Mouse (Mus musculus): ENCODE measurements around the gene Spats2. TPM values are rescaled to one million over a fixed set of nuclear protein-coding genes. Genes with fewer than 3 reads are reported as not detected.
"Not testable (repeated sequence)": the region's sequence is repeated elsewhere in the genome, so short reads cannot be mapped to it uniquely, and the experiment has no call there.

The Spats2 gene
- total RNA-seq, 1 experiment from 2014 or later: 0.46 TPM

DNA sequence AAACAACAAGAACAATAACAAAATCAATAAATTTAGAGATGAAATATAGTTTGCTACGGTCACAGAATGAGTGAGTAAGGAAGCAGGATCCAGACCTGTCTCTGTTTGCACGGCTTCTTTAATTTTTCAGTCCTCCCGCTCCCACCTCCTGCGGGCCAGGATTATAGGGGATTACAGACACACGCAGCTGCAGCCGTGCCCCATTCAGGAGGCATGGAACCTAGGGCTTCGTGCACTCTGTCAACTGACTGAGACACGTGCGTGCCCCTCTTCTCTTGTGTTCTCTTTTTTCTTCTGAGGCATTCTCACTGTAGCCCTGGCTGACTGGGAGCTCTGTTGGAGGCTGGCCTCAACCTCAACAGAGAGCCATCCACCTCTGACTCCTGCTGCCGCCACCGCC, 3.7 kb downstream of the Spats2 start:
- no peak for ATAC-seq (replicated peaks; ENCODE audit: low read depth, poor library complexity, severe bottlenecking)

- no peak for ATAC-seq (replicated peaks; ENCODE audit: low read depth, poor library complexity, severe bottlenecking)
Measured at GRCm38 (mm10) chr15:99129956-99130910, 4.5 kb downstream of the Spats2 start.

DNA sequence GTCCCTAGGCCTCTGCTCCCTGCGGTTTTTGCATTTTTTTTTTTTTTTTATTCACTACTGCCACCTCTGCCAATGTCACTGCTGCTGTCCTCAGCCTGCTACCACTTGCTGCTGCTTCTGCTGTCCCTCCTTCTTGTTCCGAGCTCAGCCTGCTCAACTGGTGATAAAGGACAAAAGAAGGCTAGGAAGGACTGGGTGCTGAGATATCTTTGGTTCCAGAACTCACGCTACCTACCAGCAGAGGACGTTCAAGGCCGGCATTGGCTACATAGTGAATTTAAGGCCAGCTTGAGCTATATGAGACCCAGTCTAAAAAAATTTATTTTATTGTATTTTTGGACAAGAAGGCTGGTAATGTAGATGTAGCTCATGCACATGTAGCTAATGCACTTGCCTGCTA, 12.7 kb downstream of the Spats2 start:
- no peak for ATAC-seq (replicated peaks; ENCODE audit: low read depth, poor library complexity, severe bottlenecking)

GRCm38 (mm10) chr15:99139669-99140068, 14.0 kb downstream of the Spats2 start:
- peak; percentile 66; the same call in 1 of the 2 replicates for ATAC-seq (replicated peaks; ENCODE audit: low read depth, poor library complexity, severe bottlenecking)

GRCm38 (mm10) chr15:99150516-99150915, 24.8 kb downstream of the Spats2 start:
- ATAC-seq (replicated peaks; ENCODE audit: low read depth, poor library complexity, severe bottlenecking): no peak

GRCm38 (mm10) chr15:99151324-99151723, 25.6 kb downstream of the Spats2 start:
- ATAC-seq (replicated peaks; ENCODE audit: low read depth, poor library complexity, severe bottlenecking): no peak

DNA sequence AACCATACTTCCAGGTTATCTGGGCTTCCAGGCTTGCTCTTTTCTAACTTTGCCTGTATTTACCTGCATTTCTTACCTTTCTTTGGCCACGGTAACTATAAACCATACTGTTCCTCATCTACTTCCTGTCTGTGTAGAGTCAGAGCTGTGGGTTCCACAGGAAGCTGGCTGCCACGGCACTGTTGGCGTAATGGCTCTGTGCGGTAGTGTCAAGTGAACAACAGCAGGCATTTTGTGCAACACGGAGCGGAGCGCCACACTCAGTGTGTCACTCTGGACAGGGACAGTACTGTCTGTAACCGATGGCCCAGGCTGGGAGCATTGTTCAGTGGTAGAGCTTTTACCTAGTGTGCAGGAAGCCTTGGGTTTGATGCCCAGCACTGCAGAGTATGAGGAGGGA, 27.8 kb downstream of the Spats2 start:
- no peak for ATAC-seq (replicated peaks; ENCODE audit: low read depth, poor library complexity, severe bottlenecking)

GRCm38 (mm10) chr15:99154515-99154914, 28.8 kb downstream of the Spats2 start:
- ATAC-seq (replicated peaks; ENCODE audit: low read depth, poor library complexity, severe bottlenecking): not testable (repeated sequence)

GRCm38 (mm10) chr15:99163512-99164365, 38.0 kb downstream of the Spats2 start:
- ATAC-seq (replicated peaks; ENCODE audit: low read depth, poor library complexity, severe bottlenecking): no peak

DNA sequence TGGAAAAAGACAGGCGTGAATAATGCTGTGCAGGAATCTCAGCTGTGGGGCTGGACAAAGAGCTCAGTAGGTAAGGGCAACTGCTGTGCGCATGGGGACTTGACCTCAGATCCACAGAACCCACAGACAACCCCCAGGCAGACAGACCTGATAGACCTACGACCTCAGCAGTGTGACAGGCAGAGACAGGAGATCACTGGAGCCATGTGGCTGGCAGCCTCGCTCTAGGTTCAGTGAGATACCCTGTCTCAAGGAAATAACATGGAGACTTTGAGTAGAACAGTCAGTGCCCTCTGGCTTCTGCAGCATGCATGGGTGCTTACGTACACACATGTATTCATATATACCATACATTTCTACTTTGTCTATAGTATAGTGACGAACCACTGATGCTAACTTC, 46.4 kb downstream of the Spats2 start:
- no peak for ATAC-seq (replicated peaks; ENCODE audit: low read depth, poor library complexity, severe bottlenecking)

- ATAC-seq (replicated peaks; ENCODE audit: low read depth, poor library complexity, severe bottlenecking): no peak
Measured at GRCm38 (mm10) chr15:99179639-99180038, 53.9 kb downstream of the Spats2 start.

DNA sequence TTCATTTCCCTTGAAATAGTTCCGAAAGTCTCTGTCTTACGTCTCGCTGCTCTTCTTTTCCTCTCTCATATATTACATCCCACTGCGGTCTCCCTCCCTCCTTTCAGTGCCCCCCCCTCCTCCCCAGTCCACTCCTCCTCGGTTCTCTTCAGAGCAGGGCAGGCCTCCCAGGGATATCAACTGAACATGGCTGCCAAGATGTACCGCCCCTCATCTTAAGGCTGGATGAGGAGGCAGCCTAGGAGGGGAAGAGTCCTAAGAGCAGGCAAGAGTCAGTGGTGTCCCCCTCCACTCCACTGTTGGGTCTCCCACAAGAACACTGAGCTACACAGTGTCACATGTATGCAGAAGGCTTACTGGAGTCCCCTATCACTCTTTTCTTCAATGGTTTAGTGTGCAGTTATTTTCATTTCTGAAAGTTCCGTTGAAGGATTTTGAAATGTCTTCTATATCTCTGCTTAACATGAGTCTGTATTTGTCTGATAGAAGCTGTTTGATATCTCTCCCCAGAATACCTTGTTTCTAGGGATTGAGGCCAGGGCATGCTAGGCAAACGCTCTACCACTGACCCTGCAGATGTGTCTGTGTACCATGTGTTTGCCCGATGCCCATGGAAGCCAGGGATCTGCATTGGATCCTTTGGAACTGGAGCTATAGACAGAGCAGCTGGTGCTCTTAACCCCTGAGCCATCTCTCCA, 58.6 kb downstream of the Spats2 start:
- no peak for ATAC-seq (replicated peaks; ENCODE audit: low read depth, poor library complexity, severe bottlenecking)

GRCm38 (mm10) chr15:99194358-99194757, 68.6 kb downstream of the Spats2 start:
- no peak for ATAC-seq (replicated peaks; ENCODE audit: low read depth, poor library complexity, severe bottlenecking)

GRCm38 (mm10) chr15:99195043-99195442, 69.3 kb downstream of the Spats2 start:
- no peak for ATAC-seq (replicated peaks; ENCODE audit: low read depth, poor library complexity, severe bottlenecking)

DNA sequence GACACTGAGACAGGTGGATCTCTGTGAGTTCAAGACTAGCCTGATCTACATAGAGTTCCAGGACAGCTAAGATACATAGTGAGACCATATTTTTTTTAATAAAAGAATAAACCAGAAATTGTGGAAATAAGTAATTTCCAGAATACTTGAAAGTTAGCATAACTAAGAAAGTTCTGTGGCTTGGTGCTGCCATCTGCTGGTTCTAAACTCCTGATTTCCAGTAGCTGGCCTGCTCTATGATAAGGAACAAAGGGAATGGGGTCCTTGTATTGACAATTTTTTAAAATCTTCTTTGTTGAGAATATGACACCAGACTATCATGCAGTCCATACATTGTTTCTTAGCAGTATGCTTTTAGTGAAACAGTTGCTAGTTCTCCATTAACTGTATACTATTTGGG, 73.0 kb downstream of the Spats2 start:
- no peak for ATAC-seq (replicated peaks; ENCODE audit: low read depth, poor library complexity, severe bottlenecking)

DNA sequence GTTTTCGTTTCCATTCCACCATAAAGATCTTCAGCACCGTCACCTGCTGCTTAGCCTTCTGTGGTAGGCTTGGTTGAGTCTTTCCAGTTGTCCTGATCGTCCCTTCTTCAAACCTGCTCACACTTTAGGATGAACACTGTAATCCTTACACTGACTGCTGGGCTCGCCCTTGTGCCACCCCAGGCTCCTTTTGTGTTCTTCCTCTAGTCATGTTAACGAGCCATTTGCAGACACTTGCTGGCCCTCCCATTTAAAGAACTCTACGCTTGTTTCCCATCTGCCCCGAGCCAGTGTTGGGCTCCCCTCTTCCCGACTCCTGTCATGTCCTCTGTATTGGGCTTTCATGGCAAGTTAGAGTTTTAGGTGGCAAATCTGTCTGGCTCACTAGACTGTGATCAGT, 80.2 kb downstream of the Spats2 start:
- no peak for ATAC-seq (replicated peaks; ENCODE audit: low read depth, poor library complexity, severe bottlenecking)

GRCm38 (mm10) chr15:99213183-99213582, 87.5 kb downstream of the Spats2 start:
- ATAC-seq (replicated peaks; ENCODE audit: low read depth, poor library complexity, severe bottlenecking): no peak

DNA sequence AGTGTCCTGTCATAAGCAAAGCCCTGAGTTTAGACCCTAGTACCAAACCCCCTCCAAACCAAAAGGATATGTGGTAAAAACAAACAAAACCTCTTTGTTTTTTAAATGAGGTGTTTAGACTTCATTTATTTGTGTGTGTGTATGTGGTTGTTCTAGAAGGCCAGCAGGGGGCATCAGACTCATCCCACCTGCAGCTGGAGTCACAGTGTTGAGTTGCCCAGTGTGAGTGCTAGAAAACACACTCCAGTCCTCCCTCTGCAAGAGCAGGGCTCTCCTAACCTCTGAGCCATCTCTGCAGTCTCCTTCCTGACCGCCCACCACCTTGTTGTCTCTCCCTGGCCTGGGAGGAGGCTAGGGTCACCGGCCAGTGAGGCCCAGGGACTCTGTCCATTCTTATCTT, 89.2 kb downstream of the Spats2 start:
- ATAC-seq (replicated peaks; ENCODE audit: low read depth, poor library complexity, severe bottlenecking): peak; percentile 72

GRCm38 (mm10) chr15:99215741-99216463, 90.2 kb downstream of the Spats2 start:
- ATAC-seq (replicated peaks; ENCODE audit: low read depth, poor library complexity, severe bottlenecking): no peak

GRCm38 (mm10) chr15:99217630-99218029, 91.9 kb downstream of the Spats2 start:
- no peak for ATAC-seq (replicated peaks; ENCODE audit: low read depth, poor library complexity, severe bottlenecking)
